Mouse (Mus musculus): Measurements from ENCODE around the gene Coro1b. TPM values are rescaled to one million over a fixed set of nuclear protein-coding genes. Genes with fewer than 3 reads are reported as not detected.
"Not testable (repeated sequence)": the region's sequence is repeated elsewhere in the genome, so short reads cannot be mapped to it uniquely, and the experiment has no call there.

Gene Coro1b
- polyA plus RNA-seq, 1 experiment from 2014 or later = 164 TPM

DNA sequence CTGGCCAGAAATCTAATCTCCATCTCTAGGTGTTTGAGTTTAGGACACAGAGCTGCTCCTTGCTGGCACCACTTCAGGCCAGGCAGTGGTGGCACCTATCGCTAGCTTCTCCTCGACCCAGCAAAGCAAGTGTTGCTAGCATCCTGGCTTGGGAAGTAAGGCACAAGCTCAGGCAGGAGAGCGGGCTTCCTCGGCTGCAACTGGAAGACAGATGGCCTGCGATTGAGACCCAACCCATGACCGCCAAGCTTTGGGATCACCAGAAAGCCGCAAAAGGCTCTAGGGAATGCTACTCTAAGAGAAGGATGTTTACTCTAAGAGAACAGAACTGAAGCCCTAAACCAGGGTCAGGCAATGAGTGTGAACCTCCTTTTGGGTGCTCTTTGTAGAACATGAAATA, 19.0 kb upstream of the Coro1b start:
- no peak for DNase-seq (ENCODE audit: low spot score)
- WGBS = 89% methylated on average over 7 of the region's 7 CpGs
- no peak overlapping the region for H3K9ac ChIP-seq (ENCODE audit: low read depth, low read length)
- TF ChIP-seq CTCF (IDR thresholded peaks at IDR 0.05; ENCODE audit: low read depth) = no peak
- no peak overlapping the region for H3K4me3 ChIP-seq (replicated peaks; ENCODE audit: low read depth, low read length)
- no peak overlapping the region for H3K27ac ChIP-seq
- H3K27me3 ChIP-seq (ENCODE audit: insufficient read depth, low read length) = no peaks in the 10 kb centered on the region
- ATAC-seq (replicated peaks; ENCODE audit: low FRiP score, low read depth) = no peak
- H3K4me1 ChIP-seq (replicated peaks; ENCODE audit: insufficient read depth, low read length) = peaks cover 13% of the 10 kb centered on the region; the same call in 1 of the 2 replicates
- no peaks in the 10 kb centered on the region for H3K9me3 ChIP-seq (replicated peaks; ENCODE audit: low read length)
- H3K4me2 ChIP-seq (ENCODE audit: low read length) = no peak overlapping the region
- H3K36me3 ChIP-seq (ENCODE audit: insufficient read depth, low read length) = peaks cover 25% of the 10 kb centered on the region

DNA sequence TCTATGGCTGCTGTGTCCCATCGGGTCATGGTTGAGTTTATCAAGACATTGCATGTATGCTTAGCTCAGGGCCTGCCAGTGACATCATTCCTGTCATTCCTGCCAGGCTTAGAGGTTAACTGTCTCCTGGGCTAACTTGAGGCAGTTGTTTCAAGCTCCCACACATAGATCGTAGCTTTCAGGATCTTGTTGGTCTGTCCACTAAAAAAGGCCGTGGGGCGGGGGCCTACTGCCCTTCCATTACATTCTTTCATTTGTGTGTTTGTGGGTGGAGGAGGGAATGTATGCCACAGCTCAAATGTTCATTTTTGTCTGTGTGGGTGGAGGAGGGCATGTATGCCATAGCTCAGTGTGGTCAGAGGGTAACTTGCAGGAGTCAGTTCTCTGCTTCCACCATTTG, 18.3 kb upstream of the Coro1b start:
- Histone ChIP-seq H3K4me3 (replicated peaks; ENCODE audit: low read depth, low read length) (no peak overlapping the region), H3K9ac (ENCODE audit: low read depth, low read length) (no peak overlapping the region), H3K9me3 (replicated peaks; ENCODE audit: low read length) (no peaks in the 10 kb centered on the region), H3K36me3 (ENCODE audit: insufficient read depth, low read length) (peaks cover 25% of the 10 kb centered on the region), H3K4me2 (ENCODE audit: low read length) (no peak overlapping the region), H3K27ac (no peak overlapping the region), H3K4me1 (replicated peaks; ENCODE audit: insufficient read depth, low read length) (peaks cover 13% of the 10 kb centered on the region; the same call in 1 of the 2 replicates), H3K27me3 (ENCODE audit: insufficient read depth, low read length) (no peaks in the 10 kb centered on the region)
- no peak for DNase-seq (ENCODE audit: low spot score)
- ATAC-seq (replicated peaks; ENCODE audit: low FRiP score, low read depth) = no peak
- no peak for TF ChIP-seq CTCF (IDR thresholded peaks at IDR 0.05; ENCODE audit: low read depth)
- 63% methylated on average over 4 of the region's 4 CpGs for WGBS

DNA sequence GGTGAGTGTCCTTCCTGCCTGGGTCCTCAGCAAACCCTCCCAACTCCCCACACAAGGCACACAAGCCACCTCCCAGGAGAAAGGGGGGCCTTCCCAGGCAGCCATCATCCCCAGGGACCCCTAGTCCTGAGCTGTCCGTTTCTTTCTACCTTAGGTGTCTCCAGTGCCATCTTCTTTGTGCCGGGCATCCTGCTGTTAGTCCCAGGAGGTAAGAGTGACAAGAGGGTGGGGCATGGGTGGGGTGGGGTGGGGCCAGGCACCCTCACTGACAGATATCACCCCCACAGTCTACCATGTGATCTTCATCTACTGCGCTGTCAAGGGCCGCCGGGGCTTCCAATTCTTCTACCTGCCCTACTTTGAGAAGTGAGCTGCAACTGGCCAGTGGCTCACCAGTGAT, 17.3 kb upstream of the Coro1b start:
- Histone ChIP-seq H3K36me3 (ENCODE audit: insufficient read depth, low read length) (peaks cover 25% of the 10 kb centered on the region), H3K27me3 (ENCODE audit: insufficient read depth, low read length) (no peaks in the 10 kb centered on the region), H3K4me3 (replicated peaks; ENCODE audit: low read depth, low read length) (no peak overlapping the region), H3K9ac (ENCODE audit: low read depth, low read length) (no peak overlapping the region), H3K4me1 (replicated peaks; ENCODE audit: insufficient read depth, low read length) (peaks cover 13% of the 10 kb centered on the region; the same call in 1 of the 2 replicates), H3K9me3 (replicated peaks; ENCODE audit: low read length) (no peaks in the 10 kb centered on the region), H3K27ac (no peak overlapping the region), H3K4me2 (ENCODE audit: low read length) (no peak overlapping the region)
- 89% methylated on average over 5 of the region's 5 CpGs for WGBS
- ATAC-seq (replicated peaks; ENCODE audit: low FRiP score, low read depth) (no peak), DNase-seq (ENCODE audit: low spot score) (no peak)
- no peak for TF ChIP-seq CTCF (IDR thresholded peaks at IDR 0.05; ENCODE audit: low read depth)

DNA sequence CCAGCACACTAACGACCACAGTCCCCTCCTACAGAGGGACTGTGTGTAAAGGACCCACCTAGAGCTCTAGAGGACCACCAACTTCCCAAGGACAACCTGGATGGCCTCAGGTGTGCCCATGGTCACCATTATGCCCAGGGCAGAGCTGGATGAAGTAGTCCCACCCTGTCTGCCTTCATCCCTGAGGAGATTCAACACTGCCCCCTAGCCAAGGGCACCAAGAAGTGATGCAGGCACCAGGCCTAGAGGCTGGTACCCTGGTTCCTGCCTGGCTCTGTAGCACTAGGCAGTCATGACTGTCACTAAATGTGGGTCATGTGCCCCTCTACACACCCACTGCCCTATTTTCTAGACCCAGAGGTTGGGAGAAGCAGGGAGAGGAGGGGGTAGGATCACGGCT, 16.7 kb upstream of the Coro1b start:
- Histone ChIP-seq H3K27me3 (ENCODE audit: insufficient read depth, low read length) (no peaks in the 10 kb centered on the region), H3K36me3 (ENCODE audit: insufficient read depth, low read length) (peaks cover 25% of the 10 kb centered on the region), H3K4me2 (ENCODE audit: low read length) (no peak overlapping the region), H3K4me1 (replicated peaks; ENCODE audit: insufficient read depth, low read length) (peaks cover 6% of the 10 kb centered on the region; the same call in 1 of the 2 replicates), H3K9ac (ENCODE audit: low read depth, low read length) (no peak overlapping the region), H3K27ac (no peak overlapping the region), H3K4me3 (replicated peaks; ENCODE audit: low read depth, low read length) (no peak overlapping the region), H3K9me3 (replicated peaks; ENCODE audit: low read length) (no peaks in the 10 kb centered on the region)
- DNase-seq (ENCODE audit: low spot score) (no peak), ATAC-seq (replicated peaks; ENCODE audit: low FRiP score, low read depth) (no peak)
- TF ChIP-seq CTCF (IDR thresholded peaks at IDR 0.05; ENCODE audit: low read depth) = peak; percentile 31; the same call in 1 of the 2 replicates
- WGBS = 87% methylated on average over 2 of the region's 2 CpGs

DNA sequence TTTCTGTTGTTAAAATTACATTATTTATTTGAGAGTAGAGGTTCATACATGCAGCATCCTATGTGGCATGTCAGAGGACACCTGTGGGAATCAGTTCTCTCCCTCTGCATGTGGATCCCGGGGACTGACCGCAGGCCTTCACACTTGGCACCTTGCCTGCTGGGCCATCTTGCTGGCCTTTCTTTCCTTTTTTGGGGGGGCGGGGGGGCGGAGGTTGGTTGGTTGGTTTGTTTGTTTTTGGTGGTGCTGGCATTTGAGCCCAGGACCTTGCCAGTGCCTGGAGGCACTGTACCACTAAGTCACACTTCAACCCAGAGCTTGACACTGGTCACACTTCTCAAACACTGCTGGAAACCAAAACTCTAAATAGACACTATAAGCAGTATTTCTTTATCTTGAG, 14.1 kb upstream of the Coro1b start:
- Histone ChIP-seq H3K4me2 (ENCODE audit: low read length) (no peak overlapping the region), H3K9ac (ENCODE audit: low read depth, low read length) (no peak overlapping the region), H3K27ac (no peak overlapping the region), H3K4me1 (replicated peaks; ENCODE audit: insufficient read depth, low read length) (no peaks in the 10 kb centered on the region), H3K27me3 (ENCODE audit: insufficient read depth, low read length) (no peaks in the 10 kb centered on the region), H3K36me3 (ENCODE audit: insufficient read depth, low read length) (peaks cover 20% of the 10 kb centered on the region; the same call in 1 of the 2 replicates), H3K9me3 (replicated peaks; ENCODE audit: low read length) (no peaks in the 10 kb centered on the region), H3K4me3 (replicated peaks; ENCODE audit: low read depth, low read length) (no peak overlapping the region)
- WGBS = 86% methylated on average over 4 of the region's 4 CpGs
- DNase-seq (ENCODE audit: low spot score) (no peak), ATAC-seq (replicated peaks; ENCODE audit: low FRiP score, low read depth) (no peak)
- TF ChIP-seq CTCF (IDR thresholded peaks at IDR 0.05; ENCODE audit: low read depth) = no peak

DNA sequence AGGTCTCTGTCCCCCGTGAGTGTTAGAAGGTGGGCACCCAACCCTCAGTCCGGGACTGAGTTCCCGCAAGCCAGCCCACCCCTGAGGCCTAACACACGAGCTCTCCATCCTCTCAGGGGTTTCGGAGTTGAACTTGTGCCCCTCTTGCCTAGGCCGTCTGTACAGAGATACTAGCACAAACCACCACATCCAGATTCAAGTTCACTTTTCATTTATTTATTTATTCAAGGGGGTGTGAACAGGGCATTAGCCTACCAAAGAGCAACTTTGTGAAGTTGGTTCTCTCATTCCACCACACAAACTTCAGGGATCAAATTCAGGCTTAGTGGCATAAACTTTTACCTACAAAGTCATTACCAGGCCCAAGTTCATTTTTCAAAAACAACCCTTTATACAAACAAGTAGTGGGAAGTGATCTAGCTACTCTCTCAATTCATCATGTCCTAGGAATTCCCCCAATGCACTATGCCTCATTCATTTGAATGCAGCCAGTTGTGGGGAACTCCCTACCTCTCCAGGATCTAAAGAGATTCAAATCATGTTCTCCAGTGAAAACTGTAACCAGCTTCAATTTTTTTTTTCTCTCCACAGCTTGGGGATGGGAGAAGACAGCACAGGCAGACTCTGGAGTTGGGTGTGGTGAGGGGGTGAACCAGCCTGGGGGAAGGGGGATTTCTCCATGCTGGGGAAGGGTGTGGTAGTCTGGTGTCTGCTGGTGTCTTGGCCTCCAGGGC, 13.0 kb upstream of the Coro1b start:
- H3K27ac ChIP-seq; H3K4me3 ChIP-seq (replicated peaks; ENCODE audit: low read depth, low read length); DNase-seq (ENCODE audit: low spot score); ATAC-seq (replicated peaks; ENCODE audit: low FRiP score, low read depth); H3K27me3 ChIP-seq (ENCODE audit: insufficient read depth, low read length); H3K9ac ChIP-seq (ENCODE audit: low read depth, low read length); H3K4me2 ChIP-seq (ENCODE audit: low read length); H3K9me3 ChIP-seq (replicated peaks; ENCODE audit: low read length); H3K4me1 ChIP-seq (replicated peaks; ENCODE audit: insufficient read depth, low read length): not testable (repeated sequence)
- H3K36me3 ChIP-seq (ENCODE audit: insufficient read depth, low read length) = peaks cover 15% of the 10 kb centered on the region; the same call in 1 of the 2 replicates
- 70% methylated on average over 6 of the region's 6 CpGs for WGBS
